Mouse (Mus musculus) testis, adult 2 months (tissue): Measurements from ENCODE around the gene Olfr235. TPM values are rescaled to one million over a fixed set of nuclear protein-coding genes. Genes with fewer than 3 reads are reported as not detected.
"Not testable (repeated sequence)": the region's sequence is repeated elsewhere in the genome, so short reads cannot be mapped to it uniquely, and the experiment has no call there.

Experiments
- H3K27ac ChIP-seq: fragments of 200-500 bp; 2 replicates; pipeline ENCODE4 v1.5.1; 2012; ENCODE audit warnings: low read depth, low read length; ENCODE audit not compliant: control insufficient read depth, insufficient read depth
- H3K27me3 ChIP-seq: fragments of 200-500 bp; 2 replicates; pipeline ENCODE4 v1.6.1; 2012; ENCODE audit warnings: mild to moderate bottlenecking, low read length, moderate library complexity; ENCODE audit not compliant: control insufficient read depth, insufficient read depth
- H3K36me3 ChIP-seq: fragments of 200-500 bp; 2 replicates; pipeline ENCODE4 v1.6.1; 2012; ENCODE audit warnings: mild to moderate bottlenecking, low read length; ENCODE audit not compliant: control insufficient read depth, insufficient read depth
- H3K4me1 ChIP-seq: fragments of 200-500 bp; 2 replicates; pipeline ENCODE4 v1.6.1; 2012; ENCODE audit warnings: low read length; ENCODE audit not compliant: control insufficient read depth, insufficient read depth
- H3K4me3 ChIP-seq: fragments of 200-500 bp; 2 replicates; pipeline ENCODE4 v1.5.1; 2012; ENCODE audit warnings: low read depth, mild to moderate bottlenecking, low read length, moderate library complexity, mixed read lengths; ENCODE audit not compliant: control insufficient read depth
- CTCF ChIP-seq: fragments of 200-500 bp; IDR thresholded peaks from 2 replicates; pipeline ENCODE4 v1.5.1; 2012; ENCODE audit warnings: low read depth, mild to moderate bottlenecking, inconsistent platforms, low read length, moderate library complexity; ENCODE audit not compliant: control insufficient read depth, insufficient read depth, insufficient replicate concordance
- POLR2A ChIP-seq: fragments of 200-500 bp; IDR thresholded peaks from 2 replicates; pipeline ENCODE4 v1.6.1; 2012; ENCODE audit warnings: low read depth, mild to moderate bottlenecking, inconsistent platforms, low read length, moderate library complexity; ENCODE audit not compliant: control insufficient read depth
- polyA plus RNA-seq: library from polyadenylated mRNA; depleted of rRNA; stranded (reverse); fragments of >200 nt; gene quantifications from 2 replicates; pipeline ENCODE4 v1.2.3, GENCODE M21; 2012; rRNA removed

Olfr235 gene
- polyA plus RNA-seq: 0.10 TPM in 1 of 2 replicates, not detected in the other

- no peaks in the 10 kb centered on the region for H3K4me1 ChIP-seq
- no peak for TF ChIP-seq CTCF
- TF ChIP-seq POLR2A: no peak
- no peaks in the 10 kb centered on the region for H3K36me3 ChIP-seq
- no peak within 1 kb of the TSS for H3K4me3 ChIP-seq
- no peaks in the 10 kb centered on the region for H3K27me3 ChIP-seq
- H3K27ac ChIP-seq: no peak within 1 kb of the TSS
Observed at GRCm38 (mm10) chr19:12260732-12261131, at the start of gene Olfr235. Olfr235 (plus strand) TSS chr19:12261032.

- H3K36me3 ChIP-seq, H3K4me3 ChIP-seq, H3K27me3 ChIP-seq, H3K27ac ChIP-seq, H3K4me1 ChIP-seq: not testable (repeated sequence)
Observed at GRCm38 (mm10) chr19:12232496-12232895, 28.3 kb upstream of the Olfr235 start, which contains the start of gene Olfr1432. Olfr1432 (minus strand) TSS chr19:12232596.

- no peaks in the 10 kb centered on the region for H3K4me1 ChIP-seq
- no peak within 1 kb of the TSS for H3K4me3 ChIP-seq
- H3K27ac ChIP-seq: no peak within 1 kb of the TSS
- no peaks in the 10 kb centered on the region for H3K27me3 ChIP-seq
- TF ChIP-seq POLR2A: no peak
- TF ChIP-seq CTCF: no peak
- no peaks in the 10 kb centered on the region for H3K36me3 ChIP-seq
Observed at GRCm38 (mm10) chr19:12241559-12241958, 19.3 kb upstream of the Olfr235 start, which contains the start of gene Olfr262. Olfr262 (minus strand) TSS chr19:12241659.

- Histone ChIP-seq H3K4me3 (no peak within 1 kb of the TSS), H3K36me3 (no peaks in the 10 kb centered on the region), H3K4me1 (no peaks in the 10 kb centered on the region), H3K27me3 (no peaks in the 10 kb centered on the region), H3K27ac (no peak within 1 kb of the TSS)
- TF ChIP-seq CTCF (no peak), POLR2A (no peak)
Observed at GRCm38 (mm10) chr19:12279554-12279953, 18.7 kb downstream of the Olfr235 start, which contains the start of gene Olfr1434. Olfr1434 (plus strand) TSS chr19:12279854.

GRCm38 (mm10) chr19:12292979-12293378 lies 32.1 kb downstream of the Olfr235 start:
- H3K27me3 ChIP-seq: no peaks in the 10 kb centered on the region
- no peak overlapping the region for H3K27ac ChIP-seq
- TF ChIP-seq CTCF: no peak
- TF ChIP-seq POLR2A: no peak
- H3K4me3 ChIP-seq: no peak overlapping the region
- H3K4me1 ChIP-seq: no peaks in the 10 kb centered on the region
- H3K36me3 ChIP-seq: no peaks in the 10 kb centered on the region

- H3K27me3 ChIP-seq: not testable (repeated sequence)
Observed at GRCm38 (mm10) chr19:12299030-12299429, 38.2 kb downstream of the Olfr235 start, which contains the start of gene Olfr1436. Olfr1436 (minus strand) TSS chr19:12299130.

More at GRCm38 (mm10) chr19:12299030-12299429, 38.2 kb downstream of the Olfr235 start, which contains the start of gene Olfr1436:
- not testable (repeated sequence) for H3K27ac ChIP-seq, H3K4me1 ChIP-seq, H3K36me3 ChIP-seq, H3K4me3 ChIP-seq

Other genes with a start within 250 kb of the Olfr235 start
- gene Olfr1423, start 219.7 kb upstream of the Olfr235 start, polyA plus RNA-seq: not detected in 2 replicates
- 0.12 TPM in 1 of 2 replicates, not detected in the other for gene Olfr1424, start 198.3 kb upstream of the Olfr235 start, polyA plus RNA-seq
- gene Olfr1425, start 183.3 kb upstream of the Olfr235 start, polyA plus RNA-seq: not detected in 2 replicates
- gene Olfr1426, start 169.0 kb upstream of the Olfr235 start, polyA plus RNA-seq: not detected in 2 replicates
- gene Olfr1427, start 157.7 kb upstream of the Olfr235 start, polyA plus RNA-seq: not detected in 2 replicates
- gene Olfr1428, start 145.1 kb upstream of the Olfr235 start, polyA plus RNA-seq: 0.09 TPM in 1 of 2 replicates, not detected in the other
- gene Olfr76, start 137.8 kb upstream of the Olfr235 start, polyA plus RNA-seq: 0.10 and 0.16 TPM in 2 replicates
- not detected in 2 replicates for gene Olfr1555-ps1, start 90.9 kb upstream of the Olfr235 start, polyA plus RNA-seq
- not detected in 2 replicates for gene Olfr1431, start 60.4 kb upstream of the Olfr235 start, polyA plus RNA-seq
- gene Olfr1432, start 28.4 kb upstream of the Olfr235 start, polyA plus RNA-seq: 0.09 and 0.12 TPM in 2 replicates
- 0.26 and 0.52 TPM in 2 replicates for gene Olfr262, start 19.4 kb upstream of the Olfr235 start, polyA plus RNA-seq
- gene Olfr1434, start 18.8 kb downstream of the Olfr235 start, polyA plus RNA-seq: not detected in 2 replicates
- not detected in 2 replicates for gene Olfr1436, start 38.1 kb downstream of the Olfr235 start, polyA plus RNA-seq
- gene Olfr1437, start 64.1 kb downstream of the Olfr235 start, polyA plus RNA-seq: not detected in 2 replicates
- not detected in 2 replicates for gene Olfr1438-ps1, start 74.9 kb downstream of the Olfr235 start, polyA plus RNA-seq
- gene Olfr1440, start 126.2 kb downstream of the Olfr235 start, polyA plus RNA-seq: not detected in 2 replicates
- gene Olfr1441, start 156.4 kb downstream of the Olfr235 start, polyA plus RNA-seq: not detected in 2 replicates
- gene Pfpl, start 166.9 kb downstream of the Olfr235 start, polyA plus RNA-seq: 0.02 TPM in 2 replicates
- gene Mpeg1, start 199.7 kb downstream of the Olfr235 start, polyA plus RNA-seq: 2.8 and 3.3 TPM in 2 replicates
- gene Dtx4, start 240.4 kb downstream of the Olfr235 start, polyA plus RNA-seq: 5.7 and 6.0 TPM in 2 replicates